Mouse (Mus musculus): ENCODE measurements around the gene Wdr70.
A peak's percentile ranks its signal among the peaks of the same experiment; 100 is the strongest.

Gene Wdr70

GRCm38 (mm10) chr15:7862890-7863289 is 236.1 kb downstream of the Wdr70 start:
- DNase-seq (ENCODE audit: low read depth), result no peak

- DNase-seq (ENCODE audit: low read depth), result no peak
These were observed 240.2 kb downstream of the Wdr70 start for GRCm38 (mm10) chr15:7858841-7859240.

GRCm38 (mm10) chr15:7857418-7857817 is 241.6 kb downstream of the Wdr70 start:
- DNase-seq (ENCODE audit: low read depth), result no peak

- DNase-seq (ENCODE audit: low read depth), result peak; percentile 84
These were observed 256.6 kb downstream of the Wdr70 start for GRCm38 (mm10) chr15:7842398-7842797.

- no peak for DNase-seq (ENCODE audit: low read depth)
These were observed 257.3 kb downstream of the Wdr70 start for GRCm38 (mm10) chr15:7841664-7842063.

GRCm38 (mm10) chr15:7838921-7839309 is 260.1 kb downstream of the Wdr70 start:
- no peak for DNase-seq (ENCODE audit: low read depth)

GRCm38 (mm10) chr15:7838060-7838920 is 260.7 kb downstream of the Wdr70 start:
- no peak for DNase-seq (ENCODE audit: low read depth)

- peak; percentile 31 for DNase-seq (ENCODE audit: low read depth)
These were observed 263.6 kb downstream of the Wdr70 start for GRCm38 (mm10) chr15:7835404-7835803.

- DNase-seq (ENCODE audit: low read depth), result no peak
These were observed 273.5 kb downstream of the Wdr70 start for GRCm38 (mm10) chr15:7825530-7825929.

- no peak for DNase-seq (ENCODE audit: low read depth)
These were observed 275.1 kb downstream of the Wdr70 start for GRCm38 (mm10) chr15:7823886-7824285.

Data from 416B (cell line).